Mouse (Mus musculus) small intestine, adult 10 weeks (tissue): Measurements from ENCODE around the gene Elf3. TPM values are rescaled to one million over a fixed set of nuclear protein-coding genes. Genes with fewer than 3 reads are reported as not detected.

Experiments used
- polyA plus RNA-seq: library from polyadenylated mRNA; stranded (reverse); fragments of 350-450 nt; fragmentation: Illumina TruSeq; extraction: RNeasy Lipid Tissue Mini Kit (QIAGEN cat#74804); gene quantifications from one replicate; pipeline ENCODE4 v1.2.3, GENCODE M21; 2014; ENCODE audit warnings: low replicate concordance

Gene Elf3
- 11.3 TPM for polyA plus RNA-seq

DNA sequence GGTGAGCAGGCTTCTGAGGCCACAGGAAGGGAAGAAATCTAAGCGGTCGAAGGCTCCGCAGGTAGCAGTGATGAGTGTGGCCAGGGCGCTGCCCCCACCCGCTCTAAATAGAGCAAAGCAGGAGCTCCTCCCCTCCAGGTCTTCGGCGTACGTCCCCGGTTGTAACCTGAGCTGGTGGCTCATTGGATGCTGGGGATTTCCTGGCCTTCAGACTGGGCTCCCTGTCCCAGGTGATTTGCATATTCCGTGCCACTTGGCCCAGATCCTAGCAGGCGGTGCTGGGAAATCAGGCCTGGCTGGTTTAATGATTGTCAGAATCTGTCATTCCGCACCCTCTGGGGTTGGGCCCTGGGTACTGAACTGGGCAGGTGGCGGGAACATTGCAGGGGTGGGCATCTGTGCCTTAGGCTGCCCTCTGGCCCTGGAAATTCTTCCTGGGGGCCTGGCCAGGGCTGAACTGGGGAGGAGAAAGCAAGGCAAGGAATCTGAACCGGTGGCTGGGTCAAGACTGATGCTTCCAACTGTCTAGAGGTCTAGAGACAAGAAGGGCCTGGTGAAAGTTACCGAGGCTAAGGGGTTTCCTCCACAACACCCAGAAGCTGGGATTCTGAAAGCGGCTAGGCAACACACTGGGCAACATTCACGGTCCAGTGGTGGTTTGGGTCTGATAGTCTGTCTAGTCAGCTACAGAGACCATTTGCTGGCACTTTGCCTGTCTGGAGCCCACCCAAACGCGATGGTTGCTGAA lies at the start of gene Elf3:
TSS of gene Elf3 (minus strand) at position 189 of the 748 bp plus-strand sequence.

DNA sequence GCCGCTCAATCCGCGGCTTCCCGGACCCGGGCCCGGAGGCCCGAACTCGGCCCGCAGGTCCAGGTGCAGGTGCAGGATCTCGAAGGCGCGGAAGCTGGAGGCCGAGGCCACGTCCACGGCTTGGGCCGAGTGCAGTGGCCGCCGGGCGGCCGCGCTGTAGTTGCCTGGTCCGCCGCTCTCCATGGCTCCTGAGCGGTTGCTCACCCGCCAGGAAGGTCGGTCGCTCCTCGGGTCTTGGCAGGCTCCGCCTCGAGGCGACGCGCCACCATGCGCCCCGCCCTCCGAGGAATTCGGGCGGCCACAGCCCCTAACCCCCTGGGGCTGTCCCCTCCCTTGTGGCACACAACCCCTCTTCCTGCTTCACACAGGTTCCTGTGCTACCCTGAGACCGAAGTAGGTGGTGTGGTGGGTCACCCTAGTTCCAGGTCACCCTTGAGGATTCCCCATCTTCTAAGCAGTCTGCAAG lies 25.5 kb upstream of the Elf3 start, which contains the start of gene Rnpep:
TSS of gene Rnpep (minus strand) at position 259 of the 466 bp plus-strand sequence.

Other genes with a start within 250 kb of the Elf3 start
- 0.11 TPM for gene Lgr6, start 153.3 kb downstream of the Elf3 start, polyA plus RNA-seq
- gene Ptpn7, start 125.9 kb downstream of the Elf3 start, polyA plus RNA-seq = 0.56 TPM
- gene Arl8a, start 111.7 kb downstream of the Elf3 start, polyA plus RNA-seq = 24.0 TPM
- not detected for gene Gpr37l1, start 90.9 kb downstream of the Elf3 start, polyA plus RNA-seq
- 49.5 TPM for gene Rnpep, start 25.5 kb upstream of the Elf3 start, polyA plus RNA-seq
- 14.5 TPM for gene Timm17a, start 55.2 kb upstream of the Elf3 start, polyA plus RNA-seq
- 1.7 TPM for gene Lmod1, start 66.2 kb upstream of the Elf3 start, polyA plus RNA-seq
- gene Shisa4, start 116.7 kb upstream of the Elf3 start, polyA plus RNA-seq = not detected
- 7.9 TPM for gene Ipo9, start 171.9 kb upstream of the Elf3 start, polyA plus RNA-seq